Mouse (Mus musculus) heart, adult 8-10 months (tissue): ENCODE data around the gene Mapk13. TPM values are rescaled to one million over a fixed set of nuclear protein-coding genes. Genes with fewer than 3 reads are reported as not detected.
"Not testable (repeated sequence)": the region's sequence is repeated elsewhere in the genome, so short reads cannot be mapped to it uniquely, and the experiment has no call there.

Source experiments
- DNase-seq: peaks from one replicate; pipeline ENCODE4 v3.0.0; 2022; ENCODE audit warnings: low spot score
- total RNA-seq, 4 experiments: library from RNA; stranded (reverse); gene quantifications; 2 replicates each; pipeline ENCODE4 v1.2.4; 2022

The Mapk13 gene
- total RNA-seq, 4 experiments from 2014 or later, result 0.16 to 0.83 TPM; not detected in 2

DNA sequence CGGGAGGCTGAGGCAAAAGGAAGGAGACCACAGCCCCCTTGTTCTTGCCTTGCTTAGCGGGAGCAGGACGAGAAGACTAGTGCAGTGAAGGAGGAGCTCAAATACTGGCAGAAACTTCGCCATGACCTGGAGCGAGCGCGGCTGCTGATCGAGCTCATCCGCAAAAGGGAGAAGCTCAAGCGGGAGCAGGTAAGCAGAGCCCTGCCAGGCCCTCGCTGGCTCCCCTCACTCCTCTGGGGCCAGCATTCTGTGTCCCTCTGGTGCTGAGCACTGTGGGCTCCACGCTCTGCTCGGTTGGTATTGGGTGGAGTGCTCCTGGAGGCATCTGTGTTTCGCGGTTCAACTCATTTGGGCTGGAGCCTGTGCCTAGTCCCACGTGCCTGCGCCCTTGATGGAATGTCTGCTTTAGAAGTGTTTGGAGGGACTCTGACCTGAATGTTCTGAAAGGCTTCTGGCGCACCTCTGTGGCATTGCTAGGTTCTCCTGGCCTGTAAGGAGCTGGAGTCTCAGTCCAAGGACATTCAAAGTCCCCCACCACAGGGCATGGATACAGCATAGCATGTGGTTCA is 45.5 kb downstream of the Mapk13 start:
- no peak for DNase-seq

DNA sequence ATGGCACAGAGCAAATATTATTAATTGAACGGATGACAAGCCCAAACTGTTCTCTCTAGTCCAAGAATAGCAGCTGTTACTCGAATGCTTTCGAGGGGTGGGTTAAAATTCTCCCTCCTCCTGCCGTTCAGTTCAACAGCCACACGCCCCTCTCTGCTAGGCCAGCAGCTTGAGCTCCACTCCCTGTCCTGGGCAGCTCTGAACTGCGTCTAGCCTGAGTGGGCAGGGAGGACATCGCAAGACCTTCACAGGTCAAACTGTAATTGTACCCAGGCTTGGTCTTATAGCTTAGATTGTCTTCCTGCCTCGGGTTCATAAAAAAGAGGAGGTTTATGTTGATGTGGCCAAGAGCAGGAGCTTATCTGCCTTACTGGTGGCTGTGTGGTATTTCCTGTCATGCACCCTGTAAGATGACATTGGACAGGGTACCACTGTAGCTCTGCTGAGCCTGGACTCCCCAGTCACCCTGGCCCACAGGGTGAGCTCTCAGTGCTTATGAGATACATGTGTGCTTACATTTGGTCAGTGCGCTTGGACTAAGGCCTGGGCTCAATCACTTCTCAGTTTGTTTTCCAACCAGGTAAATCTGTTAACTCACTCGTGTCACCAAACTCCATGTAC is 46.4 kb downstream of the Mapk13 start:
- no peak for DNase-seq

DNA sequence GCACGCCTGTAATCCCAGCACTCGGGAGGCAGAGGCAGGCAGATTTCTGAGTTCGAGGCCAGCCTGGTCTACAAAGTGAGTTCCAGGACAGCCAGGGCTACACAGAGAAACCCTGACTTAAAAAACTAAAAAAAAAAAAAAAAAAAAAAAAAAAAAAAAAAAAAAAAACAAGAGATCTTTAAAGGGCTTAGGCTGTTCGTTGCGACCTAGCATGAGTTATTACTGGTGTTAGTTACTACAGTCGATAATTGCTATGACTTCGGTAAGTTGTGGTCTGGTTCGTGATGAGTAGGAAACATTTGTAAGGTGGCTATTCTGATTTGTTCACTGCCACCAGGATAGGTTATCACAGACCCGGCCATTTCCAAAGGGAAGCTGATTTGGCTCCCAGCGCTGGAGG is 47.2 kb downstream of the Mapk13 start:
- not testable (repeated sequence) for DNase-seq

- no peak for DNase-seq
Observed at GRCm38 (mm10) chr17:28816875-28817811, 48.0 kb downstream of the Mapk13 start.

DNA sequence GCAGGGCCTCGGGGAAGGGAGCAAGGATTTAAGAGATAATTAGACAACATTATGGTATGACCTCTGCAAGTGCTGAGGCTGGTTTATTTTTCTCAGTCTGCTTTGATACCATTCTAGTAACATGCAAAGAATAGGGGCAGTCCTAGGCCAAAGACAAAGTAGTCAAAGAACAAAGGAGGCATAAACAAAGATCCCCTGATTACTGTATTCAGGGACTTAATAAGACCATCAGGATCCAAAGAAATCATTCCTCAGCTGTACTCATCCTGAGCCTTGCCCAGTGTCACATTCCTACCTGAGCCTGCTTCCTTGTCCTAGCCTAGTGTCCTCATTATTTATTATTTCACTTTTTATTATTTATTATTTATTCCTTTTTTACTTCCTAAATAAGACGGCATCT is 51.1 kb downstream of the Mapk13 start:
- no peak for DNase-seq

GRCm38 (mm10) chr17:28823004-28823745 is 54.1 kb downstream of the Mapk13 start:
- no peak for DNase-seq

DNA sequence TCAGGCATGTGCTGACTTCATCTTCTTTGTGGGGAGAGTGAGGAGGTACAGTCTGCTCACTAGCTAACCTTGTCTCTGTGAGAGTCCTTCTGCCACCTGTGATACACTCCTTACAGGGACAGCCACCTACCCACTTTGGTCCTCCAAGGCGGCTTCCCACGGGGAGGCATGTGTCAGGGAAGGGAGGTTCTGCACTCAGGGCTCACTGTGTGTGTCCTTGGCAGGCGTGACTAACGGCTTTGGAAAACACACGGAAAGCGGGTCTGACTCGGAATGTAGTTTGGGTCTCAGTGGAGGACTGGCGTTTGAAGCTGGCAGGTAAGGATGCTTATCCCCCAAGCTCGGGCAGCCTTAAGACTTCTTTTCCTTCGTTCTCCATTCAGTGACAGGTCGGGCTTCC is 54.7 kb downstream of the Mapk13 start:
- DNase-seq, result no peak

GRCm38 (mm10) chr17:28824896-28825295 is 55.8 kb downstream of the Mapk13 start:
- DNase-seq, result no peak

DNA sequence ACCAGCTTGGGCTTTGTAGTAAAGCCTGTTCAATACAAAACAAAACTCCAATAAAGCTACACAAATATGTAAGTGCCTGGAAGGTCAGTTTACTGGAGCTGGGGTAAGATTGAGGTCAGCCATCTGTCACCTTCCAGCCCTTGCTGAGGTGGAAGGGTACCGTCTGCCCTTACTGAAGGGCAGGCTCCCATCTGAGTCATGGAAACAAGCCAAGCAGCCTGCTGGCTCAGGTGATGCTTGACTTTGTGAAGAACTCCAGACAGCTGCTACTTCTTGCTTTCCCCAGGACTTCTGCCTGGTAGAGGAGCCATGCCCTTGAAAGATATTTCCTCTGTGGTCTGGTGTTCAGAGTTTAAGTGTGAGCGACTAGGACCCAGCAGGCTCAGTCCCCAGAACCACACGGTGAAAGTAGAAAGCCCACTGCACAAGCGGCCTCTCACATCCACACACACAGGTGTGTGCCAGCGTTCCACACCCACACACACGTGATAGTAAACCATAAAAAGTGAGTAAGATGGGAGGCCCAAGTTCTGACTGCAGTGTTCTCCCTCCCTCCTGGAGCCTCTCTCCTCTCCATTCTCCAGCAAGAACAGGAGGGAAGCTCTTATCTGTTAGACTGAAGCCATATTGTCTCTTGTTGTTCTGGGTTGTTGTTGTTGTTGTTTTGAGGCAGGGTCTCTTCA is 56.4 kb downstream of the Mapk13 start:
- no peak for DNase-seq

DNA sequence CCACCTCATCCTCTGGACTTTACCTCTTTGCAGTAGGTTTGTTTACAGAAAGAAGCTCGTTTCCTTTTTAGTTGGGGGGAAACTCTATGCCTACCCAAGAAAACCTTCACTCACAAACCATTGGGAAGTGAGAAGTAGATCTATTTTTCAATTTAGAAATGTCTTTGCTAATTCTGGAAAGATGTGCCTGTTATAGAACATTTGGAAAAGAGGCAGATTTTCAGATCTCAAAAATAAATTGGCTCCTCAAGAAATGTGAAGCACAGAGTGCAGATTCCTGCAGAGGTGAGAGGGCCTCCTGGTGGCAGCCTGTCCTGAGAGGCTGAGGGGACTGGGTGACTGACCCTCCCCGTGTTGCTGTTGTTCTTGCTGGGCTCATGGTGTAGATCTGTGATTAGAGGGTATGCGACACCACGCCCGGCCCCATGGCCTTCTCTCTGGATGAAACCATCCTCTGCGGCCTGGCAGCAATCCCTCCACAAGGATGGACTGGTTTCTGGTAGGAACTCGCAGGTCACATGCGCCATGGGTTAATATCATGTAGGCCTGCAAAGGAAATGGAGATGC is 58.7 kb downstream of the Mapk13 start:
- no peak for DNase-seq

DNA sequence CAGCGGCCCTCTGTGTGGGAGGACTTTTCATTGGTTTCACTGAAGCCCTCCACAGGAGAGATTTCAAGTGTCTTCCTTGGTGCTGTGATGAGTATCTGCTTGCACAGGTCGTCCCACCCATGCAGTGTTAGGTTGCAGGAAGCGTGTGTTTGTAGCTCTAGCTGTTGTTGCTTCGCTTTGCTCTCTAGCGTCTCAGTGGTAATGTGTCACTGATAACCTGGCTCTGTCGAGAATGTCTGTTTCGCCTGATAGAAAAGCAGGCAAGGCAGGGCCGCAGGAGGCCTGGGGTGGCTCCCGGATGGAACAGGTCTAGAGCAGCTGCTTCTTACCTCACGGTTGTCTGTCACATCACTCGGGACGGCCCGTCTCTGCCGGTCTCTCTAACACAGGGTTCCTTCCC is 60.0 kb downstream of the Mapk13 start:
- DNase-seq, result no peak

Other genes starting within 250 kb of the Mapk13 start
- gene Armc12, start 238.5 kb upstream of the Mapk13 start, total RNA-seq, result not detected
- gene Clpsl2, start 219.9 kb upstream of the Mapk13 start, total RNA-seq, result not detected
- not detected for gene Clps, start 208.5 kb upstream of the Mapk13 start, total RNA-seq
- gene Lhfpl5, start 193.7 kb upstream of the Mapk13 start, total RNA-seq, result not detected
- gene Srpk1, start 146.6 kb upstream of the Mapk13 start, total RNA-seq, result 10 to 100 TPM; 30.8 to 38.3 (median 35.2) TPM
- gene Slc26a8, start 79.1 kb upstream of the Mapk13 start, total RNA-seq, result under 1 TPM in 2 of 4 experiments, not detected in 2; 0.37 to 0.65 TPM
- 10 to 100 TPM; 48.9 to 61.5 (median 52.0) TPM for gene Mapk14, start 78.0 kb upstream of the Mapk13 start, total RNA-seq
- 1 to 10 TPM in 2 of 4 experiments, under 1 TPM in 1, not detected in 1; 0.46 to 1.5 (median 1.1) TPM for gene AC170998.1, start 43.2 kb upstream of the Mapk13 start, total RNA-seq
- 10 to 100 TPM in 3 of 4 experiments, 1 to 10 TPM in 1; 8.5 to 15.3 (median 14.6) TPM for gene Brpf3, start 31.8 kb downstream of the Mapk13 start, total RNA-seq
- under 1 TPM in 2 of 4 experiments, not detected in 2; 0.05 to 0.11 TPM for gene Pnpla1, start 89.1 kb downstream of the Mapk13 start, total RNA-seq
- under 1 TPM in 1 of 4 experiments, not detected in 3; 0.06 TPM for gene 4930539E08Rik, start 146.0 kb downstream of the Mapk13 start, total RNA-seq
- gene Pxt1, start 174.5 kb downstream of the Mapk13 start, total RNA-seq, result under 1 TPM in 2 of 4 experiments, not detected in 2; 0.26 to 0.31 TPM
- 10 to 100 TPM; 33.5 to 58.8 (median 54.0) TPM for gene Kctd20, start 182.7 kb downstream of the Mapk13 start, total RNA-seq
- gene Stk38, start 238.7 kb downstream of the Mapk13 start, total RNA-seq, result 10 to 100 TPM; 26.4 to 31.4 (median 29.0) TPM